Mouse (Mus musculus) hindbrain, embryonic 12.5 days (tissue): ENCODE results near the gene Zc3h8. TPM values are rescaled to one million over a fixed set of nuclear protein-coding genes. Genes with fewer than 3 reads are reported as not detected.

ENCODE experiments used
- ATAC-seq: fragments of 200-750 bp; cut with Nextera tagmentation; 2 replicates; pipeline ENCODE4 v1.8.0; 2017; ENCODE audit warnings: moderate TSS enrichment; ENCODE audit not compliant: low FRiP score
- H3K27ac ChIP-seq: fragments of 300-500 bp; sonication (generic); 2 replicates; pipeline ENCODE4 v1.5.1; 2016; ENCODE audit warnings: mild to moderate bottlenecking
- H3K27me3 ChIP-seq: fragments of 300-500 bp; sonication (generic); 2 replicates; pipeline ENCODE4 v1.6.1; 2016; ENCODE audit warnings: mild to moderate bottlenecking
- H3K36me3 ChIP-seq: fragments of 300-500 bp; sonication (generic); 2 replicates; pipeline ENCODE4 v1.6.1; 2016; ENCODE audit warnings: mild to moderate bottlenecking
- H3K4me1 ChIP-seq: fragments of 300-500 bp; sonication (generic); 2 replicates; pipeline ENCODE4 v1.6.1; 2016
- H3K4me2 ChIP-seq: fragments of 300-500 bp; sonication (generic); replicated peaks from 2 replicates; pipeline ENCODE4 v1.6.1; 2016; ENCODE audit warnings: mild to moderate bottlenecking
- H3K4me3 ChIP-seq: fragments of 300-500 bp; sonication (generic); 2 replicates; pipeline ENCODE4 v1.5.1; 2016; ENCODE audit warnings: mild to moderate bottlenecking
- H3K9ac ChIP-seq: fragments of 300-500 bp; sonication (generic); 2 replicates; pipeline ENCODE4 v1.6.1; 2016; ENCODE audit warnings: mild to moderate bottlenecking, moderate library complexity
- H3K9me3 ChIP-seq: fragments of 300-500 bp; sonication (generic); replicated peaks from 2 replicates; pipeline ENCODE4 v1.6.1; 2016; ENCODE audit warnings: mild to moderate bottlenecking
- WGBS: fragments of 180-500 bp; shearing (Covaris S2); methylation state at CpG from one replicate; pipeline ENCODE4 v1.1.7; 2016; 5-methylcytosine and 5-hydroxymethylcytosine counted together
- microRNA-seq: library from miRNA; unstranded; fragments of <30 nt; microRNA quantifications from one replicate; pipeline ENCODE4, GENCODE M21; 2017
- polyA plus RNA-seq: library from polyadenylated mRNA; unstranded; fragments of >200 nt; fragmentation: Nextera tagmentation; extraction: Ambion mirVana; gene quantifications from 2 replicates; pipeline ENCODE4 v1.2.1, GENCODE M21; 2016

Zc3h8 gene
- polyA plus RNA-seq, 1 experiment from 2014 or later, result 9.0 TPM

DNA sequence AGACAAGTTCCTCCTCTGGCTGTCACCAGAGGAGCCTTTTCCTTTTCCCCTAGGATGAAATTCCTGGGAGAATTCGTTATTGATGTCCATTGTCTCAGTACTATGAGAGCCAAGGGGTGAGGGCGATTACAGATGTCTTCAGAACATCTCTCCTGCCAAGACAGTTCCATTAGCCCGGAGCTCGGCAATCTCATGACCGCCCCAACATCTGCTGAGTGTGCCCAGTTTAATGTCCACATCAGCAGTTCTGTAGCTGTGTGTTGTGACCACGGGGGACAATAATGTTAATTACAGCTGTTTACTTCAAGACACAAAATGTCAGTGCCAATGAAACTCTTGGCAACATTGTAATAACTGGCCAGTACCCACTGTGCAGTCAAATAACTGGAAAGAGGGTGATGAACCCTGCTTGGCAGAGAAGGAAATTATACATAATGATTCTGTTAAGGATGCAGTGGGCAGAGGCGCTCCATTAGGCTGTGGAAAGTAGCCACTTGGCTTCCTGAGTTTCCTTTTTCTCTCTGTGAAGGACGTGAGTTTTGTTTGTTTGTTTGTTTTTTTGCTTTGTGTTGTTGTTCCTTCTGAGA lies 58.6 kb downstream of the Zc3h8 start:
- no peaks in the 10 kb centered on the region for H3K4me1 ChIP-seq
- 84% methylated on average over 8 of the region's 8 CpGs for WGBS
- no peaks in the 10 kb centered on the region for H3K27me3 ChIP-seq
- H3K9me3 ChIP-seq, result no peaks in the 10 kb centered on the region
- H3K9ac ChIP-seq, result no peak overlapping the region
- H3K4me2 ChIP-seq, result no peak overlapping the region
- H3K36me3 ChIP-seq, result no peaks in the 10 kb centered on the region
- H3K4me3 ChIP-seq, result no peak overlapping the region
- no peak overlapping the region for H3K27ac ChIP-seq
- no peak for ATAC-seq

DNA sequence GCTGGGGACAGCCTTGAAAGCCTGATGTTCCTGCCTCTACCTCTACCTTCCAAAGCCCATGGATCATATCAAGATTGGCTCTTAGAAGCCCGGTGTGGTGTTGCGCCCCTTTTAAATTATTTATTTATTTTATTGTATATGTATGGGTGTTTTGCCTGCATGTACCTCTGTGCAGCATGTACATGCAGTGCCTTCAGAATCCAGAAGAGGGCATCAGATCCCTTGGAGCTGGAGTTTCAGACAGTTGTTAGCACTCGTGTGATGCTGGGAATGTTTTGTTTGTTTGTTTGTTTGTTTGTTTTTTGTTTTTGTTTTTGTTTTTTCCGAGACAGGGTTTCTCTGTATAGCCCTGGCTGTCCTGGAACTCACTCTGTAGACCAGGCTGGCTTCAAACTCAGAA lies 62.6 kb downstream of the Zc3h8 start:
- no peaks in the 10 kb centered on the region for H3K9me3 ChIP-seq
- H3K4me1 ChIP-seq, result no peaks in the 10 kb centered on the region
- no peaks in the 10 kb centered on the region for H3K36me3 ChIP-seq
- no peak overlapping the region for H3K27ac ChIP-seq
- H3K27me3 ChIP-seq, result no peaks in the 10 kb centered on the region
- 68% methylated on average over 4 of the region's 4 CpGs for WGBS
- no peak overlapping the region for H3K9ac ChIP-seq
- no peak overlapping the region for H3K4me2 ChIP-seq
- no peak overlapping the region for H3K4me3 ChIP-seq
- ATAC-seq, result no peak

Small RNA genes within 50 kb of the gene (microRNA-seq; reads per million reads assigned to microRNA genes)
- not detected for gene Gm22859

Other genes with a start within 250 kb of the Zc3h8 start
- 6.5 and 6.8 TPM in 2 replicates for gene Mertk, start 245.1 kb downstream of the Zc3h8 start, polyA plus RNA-seq
- 35.2 and 39.5 TPM in 2 replicates for gene Tmem87b, start 126.0 kb downstream of the Zc3h8 start, polyA plus RNA-seq
- 2.8 and 3.8 TPM in 2 replicates for gene Fbln7, start 81.1 kb downstream of the Zc3h8 start, polyA plus RNA-seq
- 3.4 and 4.2 TPM in 2 replicates for gene Zc3h6, start 23.3 kb upstream of the Zc3h8 start, polyA plus RNA-seq
- gene Gm10762, start 23.6 kb upstream of the Zc3h8 start, polyA plus RNA-seq, result 28.5 and 32.6 TPM in 2 replicates
- gene Vinac1, start 104.1 kb upstream of the Zc3h8 start, polyA plus RNA-seq, result 0.52 and 0.59 TPM in 2 replicates
- gene Ttl, start 121.9 kb upstream of the Zc3h8 start, polyA plus RNA-seq, result 23.4 and 24.1 TPM in 2 replicates
- gene Polr1b, start 156.9 kb upstream of the Zc3h8 start, polyA plus RNA-seq, result 23.5 and 25.4 TPM in 2 replicates
- gene Chchd5, start 185.6 kb upstream of the Zc3h8 start, polyA plus RNA-seq, result 22.3 and 24.6 TPM in 2 replicates